Mouse (Mus musculus) cerebellum, postnatal 14 days (tissue): Measurements from ENCODE around the gene Cntrob.
"Not testable (repeated sequence)": the region's sequence is repeated elsewhere in the genome, so short reads cannot be mapped to it uniquely, and the experiment has no call there.

Source experiments
- DNase-seq, 2 experiments: peaks; one replicate each; pipeline ENCODE4 v3.0.0; 2021; ENCODE audit warnings: mixed read lengths in 2 of 2

Gene Cntrob

GRCm38 (mm10) chr11:69340161-69341131 lies 16.9 kb upstream of the Cntrob start, which contains the start of gene Rnf227:
Gene Rnf227 (plus strand): TSS chr11:69340461.
- peak; percentile 84 to 86 for DNase-seq

- DNase-seq = no peak
Observed at GRCm38 (mm10) chr11:69334796-69335195, 11.2 kb upstream of the Cntrob start.

GRCm38 (mm10) chr11:69333922-69334321 lies 10.3 kb upstream of the Cntrob start:
- no peak for DNase-seq

- no peak for DNase-seq
Observed at GRCm38 (mm10) chr11:69332713-69333253, 9.2 kb upstream of the Cntrob start.

GRCm38 (mm10) chr11:69331929-69332405 lies 8.4 kb upstream of the Cntrob start:
- DNase-seq = peak; percentile 86 to 88

- DNase-seq = peak in 1 of 2 experiments; percentile 40
Observed at GRCm38 (mm10) chr11:69331152-69331551, 7.6 kb upstream of the Cntrob start.

GRCm38 (mm10) chr11:69328517-69328916 lies 4.9 kb upstream of the Cntrob start:
- no peak for DNase-seq

- no peak for DNase-seq
Observed at GRCm38 (mm10) chr11:69327648-69328047, 4.1 kb upstream of the Cntrob start.

- DNase-seq = peak in 1 of 2 experiments; percentile 39
Observed at GRCm38 (mm10) chr11:69327157-69327442, 3.5 kb upstream of the Cntrob start.

- DNase-seq = peak; percentile 54 to 70
Observed at GRCm38 (mm10) chr11:69326408-69327156, 3.0 kb upstream of the Cntrob start.

GRCm38 (mm10) chr11:69325628-69326407 lies 2.2 kb upstream of the Cntrob start, which contains the start of gene Kcnab3:
Gene Kcnab3 (plus strand): TSS chr11:69326258.
- DNase-seq = peak; percentile 76 to 81

GRCm38 (mm10) chr11:69324749-69325148 lies 1.2 kb upstream of the Cntrob start:
- no peak for DNase-seq

GRCm38 (mm10) chr11:69322693-69323471 lies 693 bp downstream of the Cntrob start:
- peak in 1 of 2 experiments; percentile 18 for DNase-seq

GRCm38 (mm10) chr11:69322010-69322409 lies 1.6 kb downstream of the Cntrob start:
- peak; percentile 61 to 83 for DNase-seq

GRCm38 (mm10) chr11:69321580-69321979 lies 2.0 kb downstream of the Cntrob start:
- DNase-seq = no peak

- DNase-seq = not testable (repeated sequence)
Observed at GRCm38 (mm10) chr11:69318000-69318399, 5.6 kb downstream of the Cntrob start.

GRCm38 (mm10) chr11:69316361-69316760 lies 7.2 kb downstream of the Cntrob start:
- DNase-seq = no peak

GRCm38 (mm10) chr11:69311266-69311665 lies 12.3 kb downstream of the Cntrob start:
- DNase-seq = peak in 1 of 2 experiments; percentile 57

- no peak for DNase-seq
Observed at GRCm38 (mm10) chr11:69306039-69306438, 17.5 kb downstream of the Cntrob start.

GRCm38 (mm10) chr11:69305291-69305690 lies 18.3 kb downstream of the Cntrob start:
- no peak for DNase-seq

- peak in 1 of 2 experiments; percentile 48 for DNase-seq
Observed at GRCm38 (mm10) chr11:69302817-69303216, 20.8 kb downstream of the Cntrob start.
